Mouse (Mus musculus): ENCODE results near the gene Pnmal1.
A peak's percentile ranks its signal among the peaks of the same experiment; 100 is the strongest.

The Pnmal1 gene

DNA sequence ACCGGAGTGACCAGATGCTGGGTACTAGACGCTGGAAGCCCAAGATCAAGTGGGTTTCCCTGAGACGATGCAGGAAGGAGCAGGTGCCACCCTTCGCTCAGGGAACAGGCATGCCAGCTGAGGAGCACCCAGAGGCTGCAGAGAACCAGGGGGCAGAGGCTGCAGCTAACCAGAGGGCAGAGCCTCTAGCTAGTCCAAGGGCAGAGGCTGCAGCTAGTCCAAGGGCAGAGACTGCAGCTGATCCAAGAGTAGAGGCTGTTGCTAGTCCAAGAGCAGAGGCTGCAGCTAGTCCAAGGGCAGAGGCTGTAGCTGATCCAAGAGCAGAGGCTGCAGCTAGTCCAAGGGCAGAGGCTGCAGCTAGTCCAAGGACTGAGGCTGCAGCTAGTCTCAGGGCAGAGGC is 35.9 kb downstream of the Pnmal1 start:
- no peak for DNase-seq (ENCODE audit: low spot score)

GRCm38 (mm10) chr7:16999233-16999632 is 39.8 kb downstream of the Pnmal1 start:
- no peak for DNase-seq (ENCODE audit: low spot score)

DNA sequence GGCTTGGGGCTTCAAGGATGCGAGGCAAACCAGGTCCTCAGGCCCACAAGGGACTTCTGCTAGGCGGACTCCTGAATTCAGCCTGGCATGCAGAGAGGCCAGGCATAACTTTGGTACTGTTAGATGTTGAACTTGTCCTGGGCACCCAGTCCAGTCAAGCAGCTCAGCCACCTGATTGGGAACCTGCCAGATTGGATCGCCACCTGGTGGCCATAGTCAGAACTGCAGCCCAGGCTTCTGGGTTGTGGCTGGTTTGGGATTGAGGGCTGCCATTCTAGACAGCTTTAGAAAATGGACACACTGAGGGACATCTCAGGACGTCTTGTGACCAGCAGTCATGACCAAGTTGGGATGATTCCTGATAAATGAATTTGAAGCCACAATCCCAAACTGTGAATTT is 40.2 kb downstream of the Pnmal1 start:
- peak; percentile 83 for DNase-seq (ENCODE audit: low spot score)

GRCm38 (mm10) chr7:17002375-17003195 is 43.1 kb downstream of the Pnmal1 start:
- peak; percentile 72 for DNase-seq (ENCODE audit: low spot score)

DNA sequence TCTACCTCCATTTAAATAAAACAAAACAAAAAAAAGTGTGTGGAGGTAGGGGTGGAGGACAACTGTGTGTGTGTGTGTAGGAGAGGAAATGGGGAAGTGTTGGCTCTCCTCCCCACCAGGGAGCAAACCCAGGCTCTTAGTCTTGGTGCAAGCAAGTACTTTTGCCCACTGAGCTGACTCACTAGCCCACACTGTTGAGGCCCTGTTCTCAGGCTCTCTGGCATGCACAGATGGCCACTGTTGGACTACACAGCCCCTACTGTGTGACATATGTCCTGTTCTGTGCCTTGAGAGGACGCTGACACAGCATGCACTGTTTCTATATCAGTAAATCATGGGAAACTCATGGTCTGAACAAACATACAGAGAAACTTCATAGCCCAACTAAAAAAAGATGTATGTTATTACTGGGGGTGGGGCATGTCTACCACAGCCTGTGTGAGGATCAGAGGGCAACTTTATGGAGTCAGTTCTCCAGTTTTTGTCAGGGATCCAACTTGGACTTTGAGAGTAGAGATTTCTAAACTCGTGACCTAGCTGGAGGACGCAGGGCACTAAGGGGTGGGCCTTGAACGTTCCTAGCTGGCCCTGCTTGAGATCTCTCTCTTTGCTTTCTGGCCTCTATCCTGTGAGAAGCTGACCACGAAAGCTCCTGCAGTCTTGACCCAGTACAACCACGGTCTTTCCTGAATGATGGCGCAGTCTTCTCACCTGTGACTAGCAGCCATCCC is 43.9 kb downstream of the Pnmal1 start:
- DNase-seq (ENCODE audit: low spot score) = no peak

GRCm38 (mm10) chr7:17004716-17005115 is 45.2 kb downstream of the Pnmal1 start:
- no peak for DNase-seq (ENCODE audit: low spot score)

- no peak for DNase-seq (ENCODE audit: low spot score)
Measured at GRCm38 (mm10) chr7:17007300-17007699, 47.8 kb downstream of the Pnmal1 start.

DNA sequence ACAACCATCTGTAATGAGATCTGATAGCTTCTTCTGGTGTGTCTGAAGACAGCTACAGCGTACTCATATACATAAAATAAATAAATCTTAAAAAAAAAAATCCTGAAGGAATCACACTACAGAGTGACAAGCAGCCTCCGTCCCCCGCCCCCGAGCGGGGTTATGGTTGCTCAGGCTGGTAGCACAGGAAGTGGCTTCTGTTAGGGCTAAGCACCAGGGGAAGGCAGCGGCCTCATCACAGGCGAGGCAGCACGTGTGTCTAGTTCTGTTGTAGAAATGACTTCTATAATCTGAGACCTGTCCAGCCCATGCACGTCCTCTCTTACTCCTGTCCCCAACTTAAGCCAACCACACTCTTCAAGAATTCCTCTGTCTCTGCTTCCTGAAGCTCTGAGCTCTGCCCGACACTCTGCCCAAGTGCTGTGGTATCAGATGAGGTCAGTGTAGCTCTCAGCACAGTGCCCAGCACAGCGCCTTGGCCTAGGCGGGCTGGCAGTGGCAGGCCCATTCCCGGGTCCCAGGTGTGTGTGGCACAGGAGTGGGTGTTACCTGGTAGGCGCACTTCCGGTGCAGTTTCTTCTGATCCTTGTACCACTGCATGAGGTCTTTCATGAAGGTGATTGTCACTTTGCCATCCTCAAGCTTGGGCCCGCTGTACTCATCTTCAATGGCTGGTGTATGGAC is 50.0 kb downstream of the Pnmal1 start:
- no peak for DNase-seq (ENCODE audit: low spot score)

- DNase-seq (ENCODE audit: low spot score) = no peak
Measured at GRCm38 (mm10) chr7:17010010-17010347, 50.5 kb downstream of the Pnmal1 start.

- DNase-seq (ENCODE audit: low spot score) = no peak
Measured at GRCm38 (mm10) chr7:17011909-17012590, 52.6 kb downstream of the Pnmal1 start.
